Comparison of ENCODE assay signal across 8 mouse cellular contexts in the genomic region with DNA sequence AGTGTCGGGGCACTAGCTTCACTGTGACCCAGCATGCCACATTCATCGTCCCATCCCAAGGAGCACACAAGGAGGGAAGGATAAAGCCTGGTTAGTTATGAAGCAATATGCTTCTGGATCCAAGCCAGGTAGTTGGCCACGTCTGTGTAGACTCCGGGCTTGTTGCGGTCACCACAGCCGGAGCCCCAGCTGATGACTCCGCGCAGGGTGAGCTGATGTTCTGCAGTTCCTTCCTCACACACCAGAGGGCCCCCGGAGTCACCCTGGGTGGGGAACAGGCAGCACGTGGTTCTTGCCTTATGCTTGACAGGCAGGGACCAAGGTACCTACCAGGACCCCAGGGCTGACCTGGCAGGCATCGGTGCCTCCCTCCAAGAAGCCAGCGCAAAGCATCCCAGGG. TPM values are rescaled to one million over a fixed set of nuclear protein-coding genes. Genes with fewer than 3 reads are reported as not detected.
A peak's percentile ranks its signal among the peaks of the same experiment; 100 is the strongest.
DNase-seq lines count a peak whose midpoint lies in the region; ATAC-seq lines count a peak whose summit lies in the region.

No protein-coding gene starts in this region.

- H3K4me3 ChIP-seq in hindbrain, embryonic 14.5 days (replicated peaks; ENCODE audit: low read length): no peak overlapping the region

- peaks cover 47% of the 10 kb centered on the region for H3K27me3 ChIP-seq in hindbrain, embryonic 14.5 days (ENCODE audit: control insufficient read depth, insufficient read depth, low read length)

- H3K9ac ChIP-seq in hindbrain, embryonic 14.5 days: no peak overlapping the region

- peak; percentile 71 for ATAC-seq in frontal cortex, adult (ENCODE audit: low TSS enrichment)
- ATAC-seq in hindbrain, embryonic 14.5 days (ENCODE audit: low FRiP score): peak; percentile 64; the same call in 1 of the 2 replicates

- H3K9me3 ChIP-seq in hindbrain, embryonic 14.5 days (ENCODE audit: control insufficient read depth, low read length): no peaks in the 10 kb centered on the region

- no peak overlapping the region for H3K27ac ChIP-seq in hindbrain, embryonic 14.5 days

- H3K4me1 ChIP-seq in hindbrain, embryonic 14.5 days (replicated peaks; ENCODE audit: control insufficient read depth, insufficient read depth, low read length): peaks cover 6% of the 10 kb centered on the region

- DNase-seq in MN1 (ENCODE audit: low spot score): peak; percentile 95
- DNase-seq in cerebellum, adult 8-10 months: peak; percentile 86
- peak; percentile 81 for DNase-seq in hindbrain, embryonic 14.5 days (ENCODE audit: low spot score)
- peak; percentile 85 to 96 for DNase-seq in layer of hippocampus, postnatal 25 days (ENCODE audit: extremely low spot score in 1 of 2, low spot score in 1 of 2)
- DNase-seq in lung, postnatal 14 days: peak; percentile 96
- DNase-seq in retina, adult 2 months (ENCODE audit: low read depth, low spot score): peak; percentile 41
- peak; percentile 93 for DNase-seq in thymus, postnatal 25 days

- peak overlapping the region; percentile 33 for H3K4me2 ChIP-seq in hindbrain, embryonic 14.5 days (replicated peaks)

- 9% methylated on average over 12 of the region's 12 CpGs for WGBS in hindbrain, embryonic 14.5 days

- no peaks in the 10 kb centered on the region for H3K36me3 ChIP-seq in hindbrain, embryonic 14.5 days (replicated peaks; ENCODE audit: control insufficient read depth, insufficient read depth)

RNA-seq across cellular contexts. Expression of a gene that starts 3.0 kb away (rescaled TPM):
- polyA plus RNA-seq in hindbrain, embryonic 14.5 days (2014; fragmentation: Nextera tagmentation; extraction: Ambion mirVana): 0.81 and 1.5 TPM in 2 replicates
- not detected for total RNA-seq in layer of hippocampus, postnatal 25 days (2021)

RNA-seq across cellular contexts. Expression of a gene that starts 8.6 kb away (rescaled TPM):
- 0.09 and 0.34 TPM in 2 replicates for polyA plus RNA-seq in hindbrain, embryonic 14.5 days (2014; fragmentation: Nextera tagmentation; extraction: Ambion mirVana)
- total RNA-seq in layer of hippocampus, postnatal 25 days (2021): under 1 TPM; 0.35 to 0.47 TPM

RNA-seq across cellular contexts. Expression of a gene that starts 20.0 kb away (rescaled TPM):
- 0.14 TPM in 1 of 2 replicates, not detected in the other for polyA plus RNA-seq in hindbrain, embryonic 14.5 days (2014; fragmentation: Nextera tagmentation; extraction: Ambion mirVana)
- not detected for total RNA-seq in layer of hippocampus, postnatal 25 days (2021)

RNA-seq across cellular contexts. Expression of a gene that starts 26.9 kb away (rescaled TPM):
- 41.9 and 42.7 TPM in 2 replicates for polyA plus RNA-seq in hindbrain, embryonic 14.5 days (2014; fragmentation: Nextera tagmentation; extraction: Ambion mirVana)
- 10 to 100 TPM; 66.7 to 74.7 TPM for total RNA-seq in layer of hippocampus, postnatal 25 days (2021)

RNA-seq across cellular contexts. Expression of a gene that starts 46.1 kb away (rescaled TPM):
- 6.3 and 8.9 TPM in 2 replicates for polyA plus RNA-seq in hindbrain, embryonic 14.5 days (2014; fragmentation: Nextera tagmentation; extraction: Ambion mirVana)
- total RNA-seq in layer of hippocampus, postnatal 25 days (2021): 10 to 100 TPM; 96.9 to 97.3 TPM

Comparison
In these comparisons a context has a peak if more than half of its experiments do, and no peak if none do; other contexts are left out.
1. DNase-seq: peak in every context shown above with its lines; median percentile 96 in lung, postnatal 14 days; 95 in MN1; 93 in thymus, postnatal 25 days; 90 in layer of hippocampus, postnatal 25 days; 86 in cerebellum, adult 8-10 months; 81 in hindbrain, embryonic 14.5 days; 41 in retina, adult 2 months.